Mouse (Mus musculus): Measurements from ENCODE around the gene Plekha7.

- no peak for TF ChIP-seq CTCF (IDR thresholded peaks at IDR 0.05; ENCODE audit: insufficient read depth, low read length)
- no peak for TF ChIP-seq POLR2A (IDR thresholded peaks at IDR 0.05; ENCODE audit: borderline replicate concordance, extremely low read depth, low read depth, low read length)
Observed at GRCm38 (mm10) chr7:116301661-116302311, 6.4 kb downstream of the Plekha7 start.

Data from lung, adult 2 months (tissue).